Mouse (Mus musculus) olfactory bulb, adult 2 months (tissue): ENCODE results near the gene Rundc1.

Experiments
- CTCF ChIP-seq: fragments of 200-500 bp; IDR thresholded peaks from 2 replicates; pipeline ENCODE4 v1.5.1; 2012; ENCODE audit warnings: low read depth, mild to moderate bottlenecking, low read length, moderate library complexity; ENCODE audit not compliant: insufficient read depth
- POLR2A ChIP-seq: fragments of 200-500 bp; IDR thresholded peaks from 2 replicates; pipeline ENCODE4 v1.6.1; 2012; ENCODE audit warnings: mild to moderate bottlenecking, low read depth, low read length, moderate library complexity; ENCODE audit not compliant: insufficient read depth

GRCm38 (mm10) chr11:101480912-101481311 is 56.0 kb downstream of the Rundc1 start:
- TF ChIP-seq CTCF (no peak), POLR2A (no peak)
